Mouse (Mus musculus): ENCODE results near the gene Fbxw4.
A peak's percentile ranks its signal among the peaks of the same experiment; 100 is the strongest.
"Not testable (repeated sequence)": the region's sequence is repeated elsewhere in the genome, so short reads cannot be mapped to it uniquely, and the experiment has no call there.

Fbxw4 gene

DNA sequence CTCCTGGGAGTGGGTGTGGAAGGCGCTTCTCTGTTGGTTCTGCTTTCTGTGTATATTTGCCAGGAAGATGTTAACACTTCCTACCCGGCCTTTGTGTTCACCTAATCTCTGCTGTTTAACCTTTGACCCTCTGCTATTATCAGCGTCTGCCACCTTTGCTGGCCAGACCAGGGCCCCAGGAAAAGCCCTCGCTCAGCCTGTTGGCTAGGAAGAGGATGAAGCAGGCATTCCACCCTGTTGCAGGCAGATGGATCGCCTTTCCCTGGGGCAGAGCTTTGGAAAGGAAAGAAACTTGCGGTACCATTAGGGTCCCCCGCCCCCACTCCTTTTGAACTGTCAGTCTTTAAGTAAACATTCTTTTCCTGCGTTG, 84.5 kb downstream of the Fbxw4 start:
- no peak for DNase-seq

GRCm38 (mm10) chr19:45574941-45575631, 85.0 kb downstream of the Fbxw4 start:
- DNase-seq: peak; percentile 45 to 51

GRCm38 (mm10) chr19:45574339-45574898, 85.7 kb downstream of the Fbxw4 start:
- DNase-seq: no peak

GRCm38 (mm10) chr19:45573861-45574267, 86.2 kb downstream of the Fbxw4 start:
- peak; percentile 63 to 78 for DNase-seq

- no peak for DNase-seq
Observed at GRCm38 (mm10) chr19:45573033-45573432, 87.1 kb downstream of the Fbxw4 start.

DNA sequence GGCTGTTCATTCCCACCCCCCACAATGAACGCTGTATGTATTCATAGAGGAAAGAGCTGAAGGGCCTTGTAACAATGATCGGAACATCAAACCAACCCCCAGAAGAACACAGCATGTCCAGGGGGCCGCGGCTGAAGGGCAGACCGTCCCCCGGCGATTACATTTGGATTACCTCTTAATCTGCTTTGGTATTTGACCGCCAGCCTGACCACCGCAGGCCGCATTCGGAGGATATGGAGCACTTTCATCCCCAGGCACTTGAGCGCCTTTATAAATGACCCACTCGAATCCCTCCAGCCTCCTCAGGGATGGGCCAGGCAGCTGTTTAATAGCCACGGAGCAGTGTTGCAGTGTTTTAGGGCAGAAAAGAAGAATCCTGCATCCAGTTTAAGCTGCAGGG, 92.7 kb downstream of the Fbxw4 start:
- no peak for DNase-seq

DNA sequence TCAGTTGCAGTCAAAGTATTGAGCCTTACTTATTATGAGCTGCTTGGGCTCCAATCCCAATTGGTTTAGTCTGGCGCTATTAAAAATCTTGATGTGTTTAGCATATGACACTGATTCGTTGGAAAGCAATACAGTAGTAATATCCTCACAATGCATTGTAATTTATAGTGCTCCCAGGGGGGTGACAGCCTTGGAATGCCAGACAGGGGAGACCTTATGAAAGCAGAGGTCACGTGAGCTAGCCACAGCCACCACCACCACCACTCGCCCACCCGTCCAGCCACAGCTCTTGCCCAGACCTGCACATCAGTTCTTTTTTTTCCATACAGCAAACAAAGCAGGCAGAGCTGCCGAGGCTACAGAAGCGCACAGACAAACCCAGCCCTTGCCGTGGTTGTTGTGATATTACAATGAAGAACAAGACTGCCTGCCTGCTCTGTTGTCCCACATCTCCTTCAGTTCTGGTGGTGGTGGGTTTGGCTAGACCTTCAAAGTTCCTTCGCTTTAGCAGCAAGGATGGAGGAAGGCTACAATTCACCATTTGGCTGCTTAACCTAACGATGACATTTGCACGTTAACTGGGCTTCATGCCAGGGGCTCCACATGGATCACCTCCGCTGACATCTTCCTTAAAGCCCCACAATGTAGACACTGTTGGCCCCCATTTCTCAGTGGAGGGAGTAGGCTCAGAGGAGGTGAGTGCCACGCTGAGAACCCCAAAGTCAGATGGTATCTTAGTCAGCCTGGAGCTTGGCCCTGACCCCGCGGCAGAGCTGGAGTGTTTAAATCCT, 94.0 kb downstream of the Fbxw4 start:
- no peak for DNase-seq

- peak; percentile 65 to 76 for DNase-seq
Observed at GRCm38 (mm10) chr19:45560153-45560890, 99.8 kb downstream of the Fbxw4 start, which contains the start of the genes Poll and Gm17018. Gene Poll (minus strand): TSS chr19:45560531. Gene Gm17018 (plus strand): TSS chr19:45560615.

DNA sequence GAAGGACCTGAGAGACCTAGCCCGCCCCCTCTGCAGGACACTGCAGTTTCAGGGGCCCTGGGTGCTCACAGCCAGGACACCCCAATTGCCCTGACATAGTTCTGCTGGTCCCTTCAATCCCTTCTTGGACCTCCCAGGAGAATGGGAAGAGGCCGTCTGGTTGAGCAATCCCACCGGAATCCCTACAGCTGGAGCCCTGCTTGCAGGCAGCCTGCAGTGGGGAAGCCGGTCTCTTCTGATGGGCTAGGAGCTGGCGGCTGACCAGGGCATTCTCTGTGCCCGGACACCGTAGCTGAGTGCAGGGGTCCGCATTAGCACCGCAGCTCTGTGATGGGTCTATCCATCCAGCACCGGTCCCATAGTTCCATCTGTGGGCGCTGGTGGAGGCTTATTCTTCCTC, 106.0 kb downstream of the Fbxw4 start:
- DNase-seq: no peak

DNA sequence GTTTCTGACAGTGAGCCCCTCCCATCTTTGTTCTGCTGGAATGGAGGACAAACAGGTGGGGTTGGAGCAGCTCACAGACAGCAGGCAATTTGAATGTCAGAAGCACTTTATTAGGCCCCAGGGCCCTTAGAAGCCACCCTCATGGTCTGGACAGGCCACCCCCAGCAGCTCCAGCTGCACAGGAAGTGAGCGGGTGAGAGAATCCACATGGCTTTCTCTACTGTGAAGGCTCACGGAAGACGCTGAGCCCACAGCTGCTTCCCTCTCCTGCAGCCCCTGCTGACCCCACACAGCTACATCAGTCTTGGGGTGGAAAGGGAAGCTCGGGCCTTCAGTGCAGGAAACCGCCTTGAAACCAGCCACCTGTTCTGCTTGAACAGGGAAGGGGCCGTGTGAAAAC, 107.9 kb downstream of the Fbxw4 start:
- DNase-seq: no peak

DNA sequence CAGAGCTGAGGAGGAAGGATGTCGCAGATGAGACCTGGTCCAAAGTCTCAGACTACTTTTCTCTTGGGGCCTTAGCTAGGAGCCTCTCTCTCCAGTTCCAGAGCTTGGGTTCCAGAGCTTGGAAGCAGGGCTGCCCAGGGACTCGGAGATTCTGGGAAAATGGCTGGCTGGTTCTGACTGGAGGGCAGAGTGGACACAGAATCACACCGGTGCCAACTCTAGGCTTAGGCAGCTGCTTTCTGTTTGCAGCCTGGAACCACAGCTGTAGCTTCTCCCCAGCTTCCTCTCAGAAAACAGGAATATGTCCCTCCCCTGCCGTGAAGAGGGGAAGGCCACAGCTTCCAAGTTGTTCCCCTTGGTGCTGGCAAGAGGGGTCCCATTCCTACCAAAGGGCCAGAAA, 110.2 kb downstream of the Fbxw4 start:
- DNase-seq: no peak

DNA sequence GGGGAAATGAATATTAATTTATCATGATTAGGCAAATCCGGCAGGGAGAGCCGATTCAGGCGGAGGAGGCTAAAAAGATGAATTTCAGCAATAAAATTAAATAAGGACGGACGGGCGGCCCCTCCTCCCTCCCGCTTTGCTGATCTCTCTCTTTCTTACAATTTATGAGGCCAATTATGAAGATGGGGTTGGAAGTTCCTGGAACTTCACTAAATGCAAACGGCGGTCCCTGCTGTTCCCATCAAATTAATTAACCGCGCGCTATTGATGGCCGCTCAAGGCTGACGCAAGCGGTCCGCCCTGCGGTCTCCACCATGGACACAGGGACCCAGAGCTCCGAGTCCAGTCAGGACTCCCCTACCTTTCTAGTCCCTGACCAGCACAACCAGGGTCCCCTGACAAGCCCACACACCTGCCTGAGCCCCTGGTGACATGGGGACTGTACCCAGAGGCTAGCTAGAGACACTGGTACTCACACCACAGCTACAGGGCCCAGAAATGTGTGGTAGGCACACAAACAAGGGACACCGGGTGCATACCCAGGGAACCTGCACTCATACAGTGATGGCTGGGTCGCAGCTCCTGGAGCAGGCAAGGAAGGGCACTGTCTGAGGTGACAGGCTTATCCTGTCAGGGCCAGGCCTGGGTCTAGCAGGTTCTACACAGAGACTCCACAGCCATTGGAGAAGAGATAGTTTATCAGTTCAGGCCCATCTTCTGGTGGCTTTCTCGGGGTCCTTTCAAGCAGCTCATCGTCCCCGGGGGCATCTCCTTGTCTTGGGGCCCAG, 110.8 kb downstream of the Fbxw4 start:
- DNase-seq: no peak

- not testable (repeated sequence) for DNase-seq
Observed at GRCm38 (mm10) chr19:45548196-45548595, 111.9 kb downstream of the Fbxw4 start.

GRCm38 (mm10) chr19:45544925-45545321, 115.2 kb downstream of the Fbxw4 start:
- peak; percentile 59 to 78 for DNase-seq

DNA sequence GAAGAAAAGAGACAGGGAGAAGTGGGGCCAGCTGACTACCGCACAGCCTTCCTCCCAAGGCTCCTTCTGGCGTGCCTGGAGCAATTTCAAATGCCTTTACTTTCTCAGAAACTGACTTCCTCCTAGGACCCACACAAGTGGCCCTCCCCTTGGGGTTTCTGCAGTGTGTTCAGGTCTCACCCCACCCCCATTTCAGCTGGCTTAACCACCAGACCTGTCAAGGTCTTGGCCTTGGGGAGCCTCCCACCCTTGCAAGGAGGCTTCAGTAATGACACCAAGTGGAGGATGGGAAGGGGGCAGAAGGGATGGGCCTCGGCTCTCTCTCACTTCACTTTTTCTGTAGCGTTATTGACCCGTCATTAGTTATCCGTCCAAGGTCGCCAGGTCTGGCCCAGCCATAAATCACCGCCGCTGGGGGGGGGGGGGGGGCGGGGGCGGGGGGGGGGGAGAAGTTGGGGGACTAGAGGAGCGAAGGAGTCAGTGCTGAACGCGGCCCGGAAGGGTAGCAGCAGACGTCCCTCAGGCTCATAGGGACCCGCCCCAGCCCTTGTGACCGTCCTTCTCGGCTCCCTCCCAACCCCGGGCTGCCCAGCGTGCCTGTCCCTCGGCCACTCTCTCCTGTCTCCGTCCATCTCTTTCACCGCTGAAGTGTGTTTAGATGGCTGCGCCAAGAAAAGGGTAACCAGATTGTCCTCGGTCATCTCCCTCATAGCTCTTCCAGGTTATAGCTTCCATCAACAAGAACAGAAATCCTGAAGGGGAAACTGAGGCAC, 115.8 kb downstream of the Fbxw4 start:
- DNase-seq: peak in 1 of 2 experiments; percentile 29

DNA sequence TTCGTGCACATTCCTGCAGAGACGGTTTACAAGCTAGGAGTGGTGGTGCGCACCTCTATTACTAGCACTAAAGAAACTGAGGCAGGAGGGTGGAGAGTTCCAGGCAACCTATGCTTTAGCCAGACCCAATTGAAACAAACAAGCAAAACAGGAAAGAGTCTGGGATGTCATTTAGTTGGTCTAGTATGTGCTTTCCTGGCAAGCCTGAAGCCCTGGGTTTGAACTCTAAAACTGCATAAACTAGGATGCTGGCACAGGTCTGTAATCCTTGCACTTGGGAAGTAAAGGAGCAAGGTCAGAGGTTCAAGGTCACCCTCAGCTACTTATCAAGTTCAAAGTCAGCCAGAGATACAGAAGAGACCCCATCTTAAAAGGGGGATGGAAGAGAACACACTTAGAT, 118.1 kb downstream of the Fbxw4 start:
- DNase-seq: no peak

GRCm38 (mm10) chr19:45541409-45542041, 118.6 kb downstream of the Fbxw4 start:
- peak in 1 of 2 experiments; percentile 30 for DNase-seq

DNA sequence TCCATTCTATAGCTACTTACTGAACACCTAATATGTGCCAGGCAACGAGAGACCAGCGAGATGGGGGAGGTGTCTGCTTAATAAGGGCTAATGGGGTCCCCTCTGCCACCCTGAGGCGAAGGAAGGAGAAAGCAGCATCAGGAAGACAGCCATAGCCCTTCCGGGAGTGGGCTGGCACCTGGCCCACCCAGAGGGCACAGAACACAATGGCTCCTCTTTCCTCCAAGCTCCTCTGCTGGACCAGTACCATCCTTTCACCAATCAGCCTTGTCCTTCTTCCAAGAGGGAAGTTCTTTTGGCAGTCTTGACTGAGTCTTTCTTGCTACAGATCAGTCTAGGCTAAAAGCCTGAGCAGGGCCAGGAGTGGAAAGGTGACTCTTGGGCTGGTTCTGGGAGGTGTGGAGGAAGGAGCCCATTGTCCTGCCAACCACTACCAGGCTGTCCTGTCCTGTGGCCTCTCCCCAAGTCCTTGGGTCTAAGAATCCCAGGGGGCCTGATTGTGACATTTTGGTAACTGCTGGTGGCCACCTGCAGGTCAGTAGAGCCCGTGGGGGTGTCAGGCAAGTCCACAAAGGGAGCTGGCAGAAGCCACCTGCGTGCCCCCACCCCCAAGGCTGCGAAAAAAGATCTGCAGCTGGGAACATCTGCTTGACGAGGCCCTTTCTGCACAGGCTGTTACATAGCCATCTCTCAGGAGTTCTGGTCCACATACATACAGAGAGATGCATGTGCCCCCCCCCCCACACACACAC, 119.3 kb downstream of the Fbxw4 start:
- no peak for DNase-seq

DNA sequence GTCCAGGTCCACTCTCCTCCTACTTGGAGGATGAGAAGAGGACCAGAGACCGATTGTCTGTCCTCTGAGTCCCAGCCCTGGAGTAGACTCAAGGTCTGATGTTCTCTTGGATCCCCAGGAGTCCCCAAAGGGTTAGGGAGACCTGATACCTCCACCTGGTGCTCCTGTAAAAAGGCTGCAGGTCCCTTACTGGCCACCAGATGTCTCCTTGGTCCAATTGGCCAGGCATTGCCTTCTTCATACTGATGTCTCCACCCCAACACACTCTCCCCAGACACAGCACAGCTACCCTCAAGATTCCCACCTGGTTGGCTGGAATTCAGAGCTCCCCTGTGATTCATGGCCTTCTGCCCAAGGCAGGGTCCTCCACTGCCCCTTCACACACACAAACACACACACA, 122.6 kb downstream of the Fbxw4 start:
- DNase-seq: peak; percentile 30 to 70

DNA sequence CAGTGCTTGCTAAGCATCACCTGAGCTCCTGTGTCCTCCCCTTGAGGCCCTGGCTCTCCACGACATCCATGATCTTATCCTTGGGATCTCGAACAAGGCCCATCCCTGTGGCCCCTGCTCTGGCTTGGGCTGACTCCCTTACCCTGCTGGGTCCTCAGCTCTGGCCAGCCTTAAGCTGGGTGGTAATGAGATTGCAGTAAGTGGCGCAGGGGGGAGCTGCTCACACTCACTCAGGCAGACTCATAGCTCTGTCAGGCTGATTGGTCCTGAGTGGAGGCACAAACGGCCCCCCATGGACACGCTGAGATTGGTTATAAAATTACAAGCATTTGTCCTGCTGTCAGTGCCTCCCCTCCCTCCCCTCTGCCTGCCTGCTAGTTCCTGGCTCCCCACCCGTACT, 124.2 kb downstream of the Fbxw4 start:
- DNase-seq: no peak

All from spleen, adult 18-20 months (tissue).